Mouse (Mus musculus): ENCODE data around the gene Irs1.

DNA sequence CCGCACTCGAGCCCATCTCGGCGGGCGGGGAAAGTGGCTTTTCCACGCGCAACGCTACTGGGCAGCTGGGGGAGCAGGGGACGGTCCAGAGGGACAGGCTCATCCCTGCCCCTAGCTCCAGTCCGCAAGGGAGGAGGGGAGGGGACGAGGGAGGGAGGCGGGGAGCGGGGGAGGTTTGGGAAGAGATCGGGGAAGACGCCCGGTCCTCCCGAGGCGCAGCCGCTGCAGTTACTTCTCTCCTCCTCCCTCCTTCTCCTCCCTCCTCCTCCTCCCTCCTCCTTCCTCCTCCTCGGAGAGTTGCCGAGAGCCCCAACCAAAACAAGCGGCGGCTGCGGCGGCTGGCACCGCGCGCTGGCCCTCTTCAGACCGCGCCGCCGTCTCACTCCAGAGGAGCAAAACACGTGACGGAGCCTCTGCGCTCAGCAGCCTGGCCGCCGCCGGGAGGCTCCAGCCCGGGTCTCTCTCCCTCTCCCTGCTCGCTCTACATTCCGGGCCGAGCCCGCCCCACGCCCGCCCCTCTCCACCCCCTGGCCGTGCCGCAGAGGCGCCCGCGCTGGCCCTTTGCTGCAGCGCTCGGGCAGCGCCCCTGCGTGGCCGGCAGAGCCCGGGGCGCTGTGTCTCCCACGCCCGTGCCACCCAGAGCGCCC lies at the start of gene Irs1:
- 0 out of 2 replicates have a peak, but pooled peaks have one; percentile 5 for TF ChIP-seq CTCF (IDR thresholded peaks at IDR 0.05; ENCODE audit: extremely low read depth, insufficient read length, insufficient replicate concordance, low read depth, low read length)
- TF ChIP-seq POLR2A (IDR thresholded peaks at IDR 0.05; ENCODE audit: low read depth, low read length): no peak
